Mouse (Mus musculus): ENCODE measurements at regions not wholly inside any gene's neighbourhood (a gene's known extent, or its start where the extent isn't known, plus 50 kb on each side); places are given as distances from the start of the nearest gene placed in this dataset.
"Not testable (repeated sequence)": the region's sequence is repeated elsewhere in the genome, so short reads cannot be mapped to it uniquely, and the experiment has no call there.

DNA sequence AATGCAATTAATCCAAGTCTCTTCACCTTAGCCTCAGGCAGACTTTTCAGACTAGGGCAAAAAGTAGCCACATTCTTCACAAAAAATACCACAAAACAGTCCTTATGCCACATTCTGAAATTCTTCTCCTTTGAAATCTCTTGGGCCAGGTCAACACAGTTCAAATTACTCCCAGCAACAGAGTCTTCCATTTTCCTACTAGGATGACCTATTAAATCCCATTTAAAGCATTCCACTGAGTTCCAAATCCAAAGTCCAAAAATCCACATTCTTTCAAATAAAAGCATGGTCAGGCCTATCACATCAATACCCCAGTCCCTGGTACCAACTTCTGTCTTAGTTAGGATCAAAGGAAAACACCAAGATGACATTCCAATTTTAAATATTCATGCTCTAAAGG is 721.4 kb downstream of the Rapgef2 start:
- H3K27me3 ChIP-seq (ENCODE audit: control insufficient read depth, insufficient read depth, low read length); DNase-seq (ENCODE audit: low spot score); H3K4me3 ChIP-seq (ENCODE audit: low read depth, low read length); H3K36me3 ChIP-seq (ENCODE audit: control insufficient read depth, insufficient read depth, low read length); H3K27ac ChIP-seq (replicated peaks; ENCODE audit: low read depth, low read length); H3K9ac ChIP-seq (ENCODE audit: low read length); ATAC-seq (ENCODE audit: insufficient number of reproducible peaks, low FRiP score, low TSS enrichment, low read depth); H3K4me2 ChIP-seq (ENCODE audit: low read depth, severe bottlenecking); H3K9me3 ChIP-seq (ENCODE audit: control insufficient read depth, low read length); H3K4me1 ChIP-seq (ENCODE audit: control insufficient read depth, insufficient read depth, low read length): not testable (repeated sequence)
